Mouse (Mus musculus): ENCODE data around the gene Terb2.
A peak's percentile ranks its signal among the peaks of the same experiment; 100 is the strongest.

Terb2 gene

DNA sequence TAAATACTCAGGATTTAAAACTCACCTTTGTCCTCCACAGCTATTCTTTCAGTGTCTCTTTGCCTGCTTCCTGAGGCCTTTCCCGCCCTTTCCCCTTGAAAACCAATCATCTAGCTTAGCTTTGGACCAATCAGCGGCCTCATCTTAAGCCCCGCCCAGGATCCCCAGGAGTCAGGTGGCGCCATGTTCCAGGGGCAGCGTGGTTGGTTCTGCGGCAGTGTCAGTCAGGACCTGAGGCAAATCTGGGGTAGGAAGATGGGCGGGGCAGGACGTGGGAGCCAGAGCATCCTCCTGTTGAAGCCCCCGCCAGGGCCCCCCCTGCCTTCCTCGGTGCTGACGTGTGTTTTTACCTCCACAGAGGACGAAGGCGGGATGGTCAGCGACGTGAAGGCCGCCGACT, at the start of gene Terb2, which contains the start of gene Patl2:
Terb2 (plus strand) TSS at position 167 of the 400 bp plus-strand sequence.
Patl2 (minus strand) TSS at position 84 of the 400 bp plus-strand sequence.
- DNase-seq (ENCODE audit: low read depth) = no peak

DNA sequence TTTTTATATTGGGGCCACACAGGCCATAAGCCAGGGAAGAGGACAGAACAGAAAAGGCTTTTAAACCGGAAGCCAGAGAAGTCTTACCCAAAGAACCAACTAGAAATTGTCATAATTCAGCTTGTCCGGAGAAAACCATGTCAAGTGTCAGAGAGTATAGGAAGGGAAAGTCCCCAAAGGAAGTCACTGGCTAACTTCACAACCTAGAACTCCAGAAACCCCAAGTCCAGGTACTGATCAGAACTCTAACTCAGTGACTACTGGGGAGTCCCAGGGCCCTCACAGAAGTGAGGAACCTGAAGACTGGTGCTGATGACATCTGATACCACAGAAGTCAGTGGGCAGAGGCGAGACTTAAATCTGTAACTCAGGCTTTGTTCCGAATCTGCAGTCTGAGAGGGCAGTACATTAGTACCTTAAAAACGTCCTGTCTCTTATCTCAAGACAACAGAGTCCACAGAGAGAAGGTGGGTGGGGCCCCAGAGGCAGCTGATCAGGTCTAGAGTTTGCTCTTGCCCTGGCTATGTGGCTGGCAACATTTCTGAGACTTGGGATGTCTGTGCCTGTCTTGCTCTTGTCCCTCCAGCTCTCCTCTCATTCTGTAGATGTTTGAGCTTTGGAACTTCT, 48.1 kb upstream of the Terb2 start:
- DNase-seq (ENCODE audit: low read depth) = peak; percentile 82

DNA sequence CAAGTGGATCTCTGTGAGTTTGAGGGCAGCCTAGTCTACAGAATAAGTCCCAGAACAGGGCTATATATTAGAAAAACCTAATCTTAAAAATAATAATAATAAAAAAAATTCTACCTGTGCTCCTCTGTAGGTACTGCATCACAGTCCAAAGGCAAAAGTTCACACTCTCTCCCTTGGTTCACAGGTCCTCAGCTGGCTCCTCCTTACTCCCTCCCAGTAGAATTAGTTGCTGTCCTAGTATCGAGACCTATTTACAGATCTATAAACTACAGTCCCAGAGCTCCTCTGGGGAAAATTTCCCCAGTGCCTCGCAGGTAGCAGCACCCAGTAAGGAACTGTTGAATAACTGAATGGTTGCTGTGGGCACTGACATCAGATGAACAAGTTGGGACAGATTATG, 45.3 kb upstream of the Terb2 start:
- DNase-seq (ENCODE audit: low read depth) = no peak

DNA sequence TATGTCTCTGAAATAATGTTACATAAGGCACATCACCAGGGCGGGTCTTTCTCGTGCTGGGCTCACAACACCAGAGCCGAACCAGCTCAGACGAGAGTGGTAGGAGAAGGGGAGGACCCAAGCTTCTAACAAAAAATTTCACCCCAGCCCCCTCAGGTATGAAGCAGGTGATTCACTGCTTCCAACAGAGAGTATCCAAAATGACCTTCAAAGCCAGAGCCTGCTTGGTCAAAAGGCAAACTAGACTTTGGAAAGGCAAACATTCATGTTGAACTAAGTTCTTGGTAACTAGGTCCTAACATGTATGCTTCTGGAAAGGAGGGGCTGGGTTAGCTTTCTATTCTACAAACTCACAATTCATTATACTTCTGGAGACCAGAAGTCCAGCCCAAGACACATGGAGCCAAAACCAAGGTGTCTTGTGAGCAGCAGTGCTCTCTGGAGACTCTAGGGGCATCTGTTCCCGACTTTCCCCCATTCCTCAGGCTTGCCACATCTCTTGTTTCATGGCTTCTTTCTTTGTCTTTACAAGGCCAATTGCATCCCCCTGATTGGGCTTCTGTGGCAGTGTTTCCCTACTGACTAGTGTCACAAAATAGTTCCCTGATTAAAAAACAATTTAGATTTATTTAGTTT, 44.6 kb upstream of the Terb2 start:
- no peak for DNase-seq (ENCODE audit: low read depth)

DNA sequence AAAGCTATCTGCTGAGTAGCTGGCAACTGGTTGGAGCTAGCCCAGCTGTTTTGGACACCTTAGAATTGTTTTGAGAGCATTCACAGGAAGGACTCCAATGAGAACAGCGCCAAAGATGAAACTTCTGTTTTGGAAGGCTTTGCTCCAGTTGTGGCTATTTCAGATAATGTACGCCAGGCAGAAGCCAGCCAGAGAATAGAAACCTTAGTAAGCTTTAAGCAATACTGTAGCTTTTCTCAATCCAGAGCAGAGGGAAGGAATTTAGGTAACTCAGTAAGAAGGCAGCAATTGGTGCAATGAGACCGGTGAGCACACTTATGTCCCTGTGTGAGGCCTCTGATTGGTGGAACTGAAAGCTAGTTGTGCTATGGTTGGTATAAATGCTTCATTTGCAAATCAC, 43.0 kb upstream of the Terb2 start:
- DNase-seq (ENCODE audit: low read depth) = no peak

DNA sequence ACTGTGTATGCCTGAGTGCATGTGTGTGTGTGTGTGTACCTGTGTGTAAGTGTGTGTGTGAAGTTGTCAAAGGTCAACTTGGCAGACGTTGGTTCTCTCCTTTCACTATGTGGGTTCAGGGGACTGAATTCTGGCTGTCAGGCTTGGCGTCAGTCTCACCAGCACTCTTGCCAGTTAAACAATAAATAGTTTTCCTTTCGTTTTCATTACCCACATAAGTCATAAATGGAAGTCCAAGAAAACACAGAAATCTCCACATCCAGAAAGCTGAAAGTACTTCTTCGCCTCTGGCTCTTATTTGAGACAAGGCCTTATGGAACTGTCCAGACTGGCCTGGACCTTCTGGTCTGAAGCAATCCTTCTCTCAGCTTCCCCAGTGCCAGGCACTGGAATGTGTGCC, 40.3 kb upstream of the Terb2 start:
- no peak for DNase-seq (ENCODE audit: low read depth)

DNA sequence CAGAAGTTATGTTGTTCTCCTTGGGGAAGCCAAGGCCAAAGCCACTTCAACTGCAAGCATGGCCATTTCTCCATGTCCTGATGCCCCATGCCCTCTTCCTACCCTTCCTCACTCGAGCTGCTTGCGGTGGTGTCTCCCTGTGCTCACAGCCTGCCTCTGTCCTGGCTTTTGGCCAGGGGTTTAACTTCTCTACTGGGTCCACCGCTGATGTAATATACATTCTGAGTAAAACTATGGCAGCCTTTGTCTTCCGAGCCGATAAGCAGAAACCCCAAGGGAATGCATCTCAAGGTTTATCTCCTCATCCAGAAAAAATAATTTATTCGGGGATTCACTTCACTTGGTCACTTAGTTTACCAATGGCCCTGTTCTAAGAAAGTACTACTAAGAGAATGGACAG, 39.4 kb upstream of the Terb2 start:
- no peak for DNase-seq (ENCODE audit: low read depth)

DNA sequence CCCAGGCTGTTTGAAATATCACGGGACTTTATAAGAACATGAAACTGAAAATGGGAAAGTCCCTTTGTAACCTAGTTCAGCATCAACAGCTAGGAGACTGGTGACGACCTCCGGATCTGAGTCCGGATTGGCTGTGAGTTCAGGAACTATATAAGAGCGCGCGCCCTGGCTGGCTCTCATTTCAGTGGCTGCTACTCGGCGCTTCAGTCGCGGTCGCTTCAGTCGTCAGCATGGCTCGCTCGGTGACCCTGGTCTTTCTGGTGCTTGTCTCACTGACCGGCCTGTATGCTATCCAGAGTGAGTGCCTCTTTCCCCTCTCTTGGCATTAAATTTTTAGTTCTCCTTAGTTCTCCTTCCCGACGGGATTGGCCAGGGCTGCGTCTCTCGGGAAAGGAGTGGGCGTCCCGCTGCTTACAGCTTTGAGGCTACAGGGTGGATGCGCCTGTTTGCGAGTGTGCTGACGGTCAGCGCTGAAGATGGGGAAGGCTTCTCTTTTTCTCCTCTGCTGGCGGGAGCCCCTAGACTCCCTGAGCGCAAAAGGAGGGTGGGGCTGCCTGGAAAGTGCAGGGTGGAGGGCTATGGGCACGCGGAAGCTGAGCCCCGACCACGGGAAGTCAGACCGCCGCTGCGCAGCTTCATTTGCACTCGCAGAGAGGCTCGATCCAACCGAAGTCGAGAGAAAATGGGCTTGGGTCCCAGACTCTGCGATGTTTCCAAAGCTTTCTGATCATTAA, 38.4 kb upstream of the Terb2 start, which contains the start of gene B2m:
B2m (plus strand) TSS at position 179 of the 734 bp plus-strand sequence.
- DNase-seq (ENCODE audit: low read depth) = peak; percentile 95

DNA sequence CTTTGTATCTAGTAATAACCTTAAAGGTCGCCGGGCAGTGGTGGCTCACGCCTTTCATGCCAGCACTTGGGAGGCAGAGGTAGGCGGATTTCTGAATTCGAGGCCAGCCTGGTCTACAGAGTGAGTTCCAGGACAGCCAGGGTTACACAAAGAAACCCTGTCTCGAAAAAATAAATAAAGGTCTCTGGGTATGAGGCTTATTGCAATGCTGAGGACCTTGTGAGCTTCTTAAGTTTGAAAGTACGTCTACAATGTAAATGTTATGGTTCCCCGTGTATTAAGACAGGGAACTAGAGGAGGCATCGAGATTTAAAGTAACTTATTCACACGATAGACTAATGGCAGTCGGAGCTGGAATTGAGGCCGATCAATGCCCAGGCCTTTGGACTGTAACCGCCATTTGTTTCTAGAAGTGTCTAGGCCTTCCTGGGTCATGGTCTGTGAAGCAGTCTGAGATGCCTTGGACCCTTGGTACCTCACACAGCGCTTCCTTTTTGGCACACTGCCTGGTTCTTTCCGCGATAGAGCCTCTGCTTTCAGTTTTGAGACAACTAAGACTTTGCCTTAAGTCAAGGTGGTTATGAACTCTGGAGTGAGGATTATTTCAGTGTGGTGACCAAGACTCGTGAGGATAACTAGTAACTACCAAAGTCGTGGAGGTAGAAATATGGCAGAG, 37.7 kb upstream of the Terb2 start:
- DNase-seq (ENCODE audit: low read depth) = no peak

DNA sequence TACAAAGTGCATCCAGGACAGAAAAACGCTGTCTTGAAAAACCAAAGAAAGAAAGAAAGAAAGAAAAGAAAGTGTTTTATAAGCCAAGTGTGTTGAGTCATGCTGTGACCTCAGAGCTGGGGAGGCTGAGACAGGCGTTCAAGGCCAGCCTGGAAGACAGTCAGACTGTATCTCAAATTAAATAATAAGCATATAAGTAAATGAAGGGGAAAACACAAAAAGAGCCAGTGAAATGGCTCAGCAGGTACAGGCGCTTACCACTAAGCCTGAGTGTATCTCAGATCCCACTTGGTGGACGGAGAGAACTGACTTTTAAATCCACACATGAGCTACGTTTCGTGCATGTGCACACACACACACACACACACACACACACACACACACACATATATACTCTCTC, 36.8 kb upstream of the Terb2 start:
- DNase-seq (ENCODE audit: low read depth) = no peak

DNA sequence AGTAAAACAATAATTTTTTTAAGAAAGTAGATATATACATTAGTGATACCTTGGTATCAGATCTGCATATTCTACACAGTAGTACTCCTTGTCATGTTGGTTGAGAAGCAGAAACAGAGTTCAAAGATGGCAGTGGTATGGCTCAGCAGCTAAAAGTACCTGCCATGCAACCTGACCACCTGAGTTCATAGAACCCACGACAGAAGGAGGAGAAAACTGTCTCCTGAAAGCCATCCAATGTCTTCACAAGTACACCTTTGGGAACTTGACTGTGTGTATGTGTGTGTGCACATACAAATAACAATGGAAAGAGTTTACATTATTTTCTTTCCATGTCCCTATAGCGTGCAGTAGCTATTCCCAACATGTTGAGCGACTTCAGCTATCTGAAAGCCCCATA, 36.4 kb upstream of the Terb2 start:
- DNase-seq (ENCODE audit: low read depth) = no peak

DNA sequence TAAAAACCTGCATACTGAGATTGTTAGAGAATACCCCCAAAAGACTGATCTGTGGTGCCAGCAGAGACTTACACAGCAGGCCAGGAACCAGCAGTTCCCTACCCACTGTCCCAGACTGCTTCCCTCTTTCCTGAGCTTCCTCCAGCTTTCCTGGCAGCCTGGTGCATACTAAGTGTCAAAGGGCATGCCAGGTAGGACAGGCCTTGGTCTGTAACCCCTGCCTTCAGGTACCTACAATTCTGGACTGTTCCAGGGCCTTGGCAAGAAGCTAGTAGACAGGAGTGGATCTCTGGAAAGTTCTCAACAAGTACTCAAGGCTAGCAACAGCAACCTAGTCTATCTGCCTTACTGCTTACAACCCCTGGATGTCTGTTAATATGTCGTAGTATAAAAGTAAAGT, 34.9 kb upstream of the Terb2 start:
- no peak for DNase-seq (ENCODE audit: low read depth)

DNA sequence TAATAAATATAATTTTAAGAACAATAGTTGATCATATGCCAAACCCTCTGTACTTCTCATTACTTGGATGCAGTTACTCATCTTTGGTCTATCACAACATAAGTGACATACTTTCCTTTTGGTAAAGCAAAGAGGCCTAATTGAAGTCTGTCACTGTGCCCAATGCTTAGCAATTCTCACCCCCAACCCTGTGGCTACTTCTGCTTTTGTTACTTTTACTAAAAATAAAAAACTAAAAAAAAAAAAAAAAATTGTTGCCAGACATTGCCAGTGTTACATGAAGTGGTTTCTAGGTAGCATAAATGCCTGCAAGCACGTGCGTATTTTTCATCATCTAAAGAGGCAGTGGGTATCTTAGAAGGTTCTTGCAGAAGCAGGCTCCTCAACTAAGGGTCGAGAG, 33.2 kb upstream of the Terb2 start:
- DNase-seq (ENCODE audit: low read depth) = no peak

DNA sequence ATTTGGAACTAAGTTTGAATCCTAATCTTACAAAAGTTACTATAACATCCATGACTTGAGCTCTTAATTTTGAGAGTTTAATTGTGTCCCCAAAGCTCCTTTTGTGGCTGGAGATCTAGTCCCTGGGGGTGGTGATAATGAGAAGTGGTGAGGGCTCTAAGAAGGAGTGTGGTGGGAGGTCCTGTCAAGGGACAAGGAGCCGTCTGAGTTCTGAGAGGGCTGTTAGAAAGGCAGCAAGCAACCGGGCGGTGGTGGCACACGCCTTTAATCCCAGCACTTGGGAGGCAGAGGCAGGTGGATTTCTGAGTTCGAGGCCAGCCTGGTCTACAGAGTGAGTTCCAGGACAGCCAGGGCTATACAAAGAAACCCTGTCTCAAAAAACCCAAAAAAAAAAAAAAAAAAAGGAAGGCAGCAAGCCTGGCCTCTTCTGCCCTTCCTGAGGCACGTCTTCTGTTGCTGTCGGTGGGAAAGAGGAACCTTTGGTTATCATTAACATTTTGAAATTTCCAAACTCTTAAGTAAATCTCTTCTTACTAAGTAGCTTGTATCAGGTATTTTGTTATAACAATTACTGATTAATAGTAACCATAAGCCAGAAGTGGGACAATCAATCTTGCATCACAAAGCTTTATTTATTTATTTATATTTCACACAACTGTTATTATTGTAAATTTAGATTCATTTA, 32.2 kb upstream of the Terb2 start:
- no peak for DNase-seq (ENCODE audit: low read depth)

DNA sequence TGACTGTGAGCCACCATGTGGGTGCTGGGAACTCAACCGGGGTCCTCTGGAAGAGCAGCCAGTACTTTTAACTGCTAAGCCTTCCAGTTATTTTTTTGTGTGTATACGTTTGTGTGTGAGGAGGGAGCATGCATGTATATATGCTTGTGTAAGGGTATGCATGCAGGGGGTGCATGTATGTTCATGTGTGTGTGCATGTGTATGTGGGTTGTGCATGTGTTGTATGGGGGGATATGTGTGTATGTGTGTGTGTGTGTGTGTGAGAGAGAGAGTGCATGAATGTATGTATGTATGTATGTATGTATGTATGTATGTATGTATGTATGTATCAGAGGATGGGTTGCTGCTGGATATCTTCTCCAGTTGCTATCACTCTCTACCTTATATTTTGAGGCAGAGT, 31.6 kb upstream of the Terb2 start:
- no peak for DNase-seq (ENCODE audit: low read depth)

DNA sequence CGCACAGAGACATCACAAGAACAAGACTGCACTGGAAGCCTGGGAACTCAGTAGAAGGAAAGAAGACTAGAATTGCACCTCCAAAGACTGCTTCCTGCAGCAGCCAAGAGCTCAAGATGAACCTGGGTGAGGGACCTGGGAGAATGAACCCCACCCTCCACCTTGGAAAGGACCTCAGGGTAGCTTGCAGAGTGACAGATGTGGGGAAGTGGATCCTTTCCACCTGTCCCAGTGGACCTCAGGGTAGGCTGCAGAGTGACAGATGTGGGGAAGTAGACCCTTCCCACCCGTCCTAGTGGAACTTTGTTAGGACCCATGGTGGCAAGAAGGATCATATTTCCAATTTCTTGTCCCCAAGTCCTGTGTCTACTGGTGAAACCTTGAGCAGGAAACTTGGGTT, 30.8 kb upstream of the Terb2 start:
- no peak for DNase-seq (ENCODE audit: low read depth)

DNA sequence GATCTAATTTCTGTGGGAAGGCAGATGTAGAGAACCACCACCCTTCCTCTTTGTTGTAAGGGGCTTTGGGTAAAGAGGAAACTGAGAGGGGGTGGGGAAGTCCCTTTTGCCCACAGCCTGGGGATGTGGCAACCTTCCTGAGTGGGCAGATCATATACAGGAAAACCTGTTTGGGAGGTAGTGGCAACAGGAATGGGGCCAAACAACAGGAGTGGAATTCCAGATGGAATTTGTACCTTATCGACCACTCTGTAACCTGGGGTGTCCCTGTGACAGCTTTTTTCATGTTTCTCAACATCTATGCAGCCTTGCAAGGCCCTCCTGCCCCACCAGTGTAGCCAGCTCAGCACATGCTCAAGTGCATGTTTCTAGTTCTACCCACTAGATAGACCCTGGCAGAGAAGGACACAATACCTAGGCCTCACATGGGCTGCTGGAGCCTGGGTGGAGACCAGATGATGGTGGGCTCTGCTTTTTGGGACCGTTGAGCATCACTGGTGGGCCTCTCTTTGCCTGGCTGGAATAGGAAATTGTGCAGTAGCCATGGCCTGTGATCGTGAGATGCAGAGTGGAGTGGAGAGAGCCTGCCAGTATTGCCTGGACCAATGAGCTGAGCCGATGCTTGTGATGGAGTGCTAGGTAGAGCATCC, 29.9 kb upstream of the Terb2 start:
- DNase-seq (ENCODE audit: low read depth) = no peak

DNA sequence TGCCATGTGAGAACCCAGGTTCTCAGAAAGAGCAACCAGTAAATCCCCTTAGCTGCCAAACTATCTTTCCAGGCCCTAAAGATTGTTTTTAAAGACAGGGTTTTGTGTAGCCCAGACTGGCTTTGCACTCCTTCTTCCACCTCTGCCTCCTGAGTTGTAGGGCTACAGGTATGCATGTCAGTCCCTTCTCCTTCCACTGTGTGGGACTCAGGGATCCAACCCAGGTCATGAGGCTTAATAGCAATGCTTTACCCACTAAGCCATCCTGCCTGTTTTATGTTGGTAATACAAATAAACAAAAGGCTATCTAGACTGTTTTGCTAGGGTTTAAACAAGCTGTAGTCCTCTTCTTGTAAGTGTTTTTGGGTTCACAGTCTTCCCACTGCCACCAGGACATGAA, 28.5 kb upstream of the Terb2 start:
- no peak for DNase-seq (ENCODE audit: low read depth)

DNA sequence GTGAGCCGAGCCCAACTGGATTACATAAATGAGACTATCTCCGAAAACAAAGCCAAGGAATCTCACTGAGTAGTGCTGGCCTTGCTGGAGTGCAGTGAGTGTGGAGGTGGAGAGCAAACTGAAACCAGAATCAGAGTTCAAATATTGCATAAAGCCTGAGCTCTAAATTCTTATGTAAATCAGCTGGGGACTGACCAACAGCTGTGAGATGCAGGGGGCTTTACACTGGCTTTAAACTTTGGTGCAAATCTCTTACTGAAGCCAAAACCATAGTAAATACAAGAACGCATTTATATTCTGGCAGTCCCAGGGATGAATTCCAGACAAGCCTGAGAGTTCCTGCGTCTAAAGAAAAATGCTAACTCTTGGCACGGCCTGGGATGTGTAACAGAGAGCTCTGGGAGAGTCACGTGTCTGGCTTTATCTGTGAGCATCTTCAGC, 27.7 kb upstream of the Terb2 start:
- DNase-seq (ENCODE audit: low read depth) = no peak

DNA sequence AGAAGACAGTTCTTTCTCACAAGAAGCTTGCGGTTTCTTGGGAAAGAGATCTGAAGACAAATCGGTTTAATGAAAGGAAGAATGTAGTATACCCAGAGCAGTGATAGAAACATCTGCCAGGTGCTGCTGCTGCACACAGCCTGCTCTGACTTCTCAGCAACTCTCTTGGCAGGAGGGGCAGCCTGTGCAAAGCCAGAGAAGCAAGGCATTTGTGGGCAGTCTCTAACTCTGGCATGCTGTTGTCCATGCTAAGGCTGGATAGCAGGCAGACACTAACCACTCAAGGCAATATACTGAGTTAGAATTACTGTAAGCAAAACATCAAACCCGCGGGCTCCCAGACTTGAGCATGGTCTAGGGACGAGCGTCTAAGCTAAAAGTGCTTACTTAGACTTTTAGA, 26.4 kb upstream of the Terb2 start:
- DNase-seq (ENCODE audit: low read depth) = no peak

DNA sequence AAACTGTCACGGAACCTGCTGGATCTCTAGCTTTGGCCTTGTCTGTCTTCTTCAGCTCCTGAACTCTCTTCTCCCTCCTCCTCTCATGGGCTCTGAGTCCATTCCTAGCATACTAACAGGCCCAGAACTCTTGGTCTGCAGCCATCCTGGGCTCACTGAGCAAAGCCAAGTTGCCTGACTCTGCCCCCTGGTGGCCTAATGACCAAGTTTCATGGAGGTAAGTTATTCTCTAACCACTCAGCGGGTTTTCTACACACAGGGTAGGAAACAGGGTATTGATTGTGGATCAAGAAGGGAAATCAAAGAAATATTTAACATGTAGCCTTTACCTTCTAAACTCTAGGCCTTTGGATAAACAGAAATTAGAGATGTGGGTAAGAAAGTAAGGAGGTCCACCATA, 25.4 kb upstream of the Terb2 start, which contains the start of gene Trim69:
Trim69 (plus strand) TSS at position 21 of the 400 bp plus-strand sequence.
- peak; percentile 67 for DNase-seq (ENCODE audit: low read depth)

DNA sequence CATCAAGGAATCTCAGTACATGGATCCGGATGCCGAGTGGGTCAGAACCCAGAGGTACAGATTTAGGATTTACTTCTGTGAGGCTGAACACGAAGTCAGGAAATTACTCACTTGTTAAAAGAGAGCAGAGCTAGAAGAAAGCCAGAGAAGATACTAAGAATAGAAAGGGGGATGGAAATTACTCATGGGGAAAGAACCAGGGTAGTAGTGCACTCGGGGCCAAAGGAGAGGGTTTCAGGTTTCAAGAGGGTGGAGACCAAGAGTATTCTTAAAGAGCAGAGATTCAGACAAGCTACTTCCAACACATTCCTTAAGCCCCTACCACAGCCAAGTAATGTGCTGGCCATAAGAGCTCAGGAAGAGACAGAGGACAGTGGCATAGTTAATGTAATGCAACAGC, 24.5 kb upstream of the Terb2 start:
- DNase-seq (ENCODE audit: low read depth) = no peak

All from c-Kit-positive CD71-positive TER-119-negative erythroid progenitor cells, embryonic 14.5 days (primary cell).